Mouse (Mus musculus) lung, embryonic 14.5 days (tissue): ENCODE measurements around the gene Nrxn3. TPM values are rescaled to one million over a fixed set of nuclear protein-coding genes. Genes with fewer than 3 reads are reported as not detected.

ENCODE experiments used
- ATAC-seq: fragments of 200-750 bp; cut with Nextera tagmentation; 2 replicates; pipeline ENCODE4 v1.8.0; 2017; ENCODE audit warnings: mild to moderate bottlenecking, moderate TSS enrichment, moderate library complexity; ENCODE audit not compliant: insufficient read depth
- DNase-seq: peaks from one replicate; pipeline ENCODE4 v3.0.0-alpha.2; 2015
- H3K27ac ChIP-seq: fragments of 300-500 bp; sonication (generic); 2 replicates; pipeline ENCODE4 v1.5.1; 2014; ENCODE audit warnings: low read depth, mild to moderate bottlenecking, moderate library complexity
- H3K27me3 ChIP-seq: fragments of 300-500 bp; sonication (generic); 2 replicates; pipeline ENCODE4 v1.6.1; 2014; ENCODE audit warnings: low read length, control low read depth; ENCODE audit not compliant: insufficient read depth
- H3K36me3 ChIP-seq: fragments of 300-500 bp; sonication (generic); 2 replicates; pipeline ENCODE4 v1.6.1; 2014; ENCODE audit warnings: control low read depth; ENCODE audit not compliant: insufficient read depth
- H3K4me1 ChIP-seq: fragments of 300-500 bp; sonication (generic); 2 replicates; pipeline ENCODE4 v1.6.1; 2014; ENCODE audit warnings: antibody characterized with exemption, control low read depth; ENCODE audit not compliant: insufficient read depth
- H3K4me2 ChIP-seq: fragments of 300-500 bp; sonication (generic); 2 replicates; pipeline ENCODE4 v1.6.1; 2014; ENCODE audit warnings: mild to moderate bottlenecking
- H3K4me3 ChIP-seq: fragments of 300-500 bp; sonication (generic); 2 replicates; pipeline ENCODE4 v1.5.1; 2014; ENCODE audit warnings: low read depth, low read length
- H3K9ac ChIP-seq: fragments of 300-500 bp; sonication (generic); 2 replicates; pipeline ENCODE4 v1.6.1; 2014
- H3K9me3 ChIP-seq: fragments of 300-500 bp; sonication (generic); 2 replicates; pipeline ENCODE4 v1.6.1; 2016; ENCODE audit warnings: low read depth, low read length, control low read depth
- CTCF ChIP-seq: IDR thresholded peaks from 2 replicates; pipeline ENCODE4 v1.5.1; 2016; ENCODE audit warnings: antibody characterized with exemption, low read depth
- WGBS: fragments of 180-500 bp; shearing (Covaris S2); extraction: QIAGEN DNeasy Blood & Tissue Kit; methylation state at CpG from one replicate; pipeline ENCODE4 v1.1.7; 2014; 5-methylcytosine and 5-hydroxymethylcytosine counted together
- polyA plus RNA-seq: library from polyadenylated mRNA; unstranded; fragments of >200 nt; fragmentation: Nextera tagmentation; extraction: Ambion mirVana; gene quantifications from 2 replicates; pipeline ENCODE4 v1.2.1, GENCODE M21; 2014

The Nrxn3 gene
- polyA plus RNA-seq, 1 experiment from 2014 or later, result 3.9 TPM

- H3K4me2 ChIP-seq, result no peak overlapping the region
- no peak overlapping the region for H3K4me3 ChIP-seq
- no peaks in the 10 kb centered on the region for H3K9me3 ChIP-seq
- H3K27ac ChIP-seq, result no peak overlapping the region
- no peaks in the 10 kb centered on the region for H3K27me3 ChIP-seq
- H3K9ac ChIP-seq, result no peak overlapping the region
- ATAC-seq (no peak), DNase-seq (no peak)
- H3K36me3 ChIP-seq, result no peaks in the 10 kb centered on the region
- 75% methylated on average over 2 of the region's 2 CpGs for WGBS
- no peaks in the 10 kb centered on the region for H3K4me1 ChIP-seq
- TF ChIP-seq CTCF, result no peak
Observed at GRCm38 (mm10) chr12:88774666-88775065, 52.0 kb downstream of the Nrxn3 start.

- ATAC-seq, result no peak
Observed at GRCm38 (mm10) chr12:88778036-88778435, 55.4 kb downstream of the Nrxn3 start.

GRCm38 (mm10) chr12:88784199-88785147 is 61.8 kb downstream of the Nrxn3 start:
- no peak overlapping the region for H3K9ac ChIP-seq
- H3K4me3 ChIP-seq, result no peak overlapping the region
- TF ChIP-seq CTCF, result no peak
- no peak overlapping the region for H3K4me2 ChIP-seq
- DNase-seq (no peak), ATAC-seq (no peak)
- no peak overlapping the region for H3K27ac ChIP-seq
- H3K9me3 ChIP-seq, result no peaks in the 10 kb centered on the region
- no peaks in the 10 kb centered on the region for H3K4me1 ChIP-seq
- no peaks in the 10 kb centered on the region for H3K36me3 ChIP-seq
- WGBS, result 46% methylated on average over 10 of the region's 10 CpGs
- H3K27me3 ChIP-seq, result no peaks in the 10 kb centered on the region

More at GRCm38 (mm10) chr12:88778036-88778435, 55.4 kb downstream of the Nrxn3 start:
- TF ChIP-seq CTCF, result no peak
- Histone ChIP-seq H3K4me1 (no peaks in the 10 kb centered on the region), H3K9ac (no peak overlapping the region), H3K9me3 (no peaks in the 10 kb centered on the region), H3K27me3 (no peaks in the 10 kb centered on the region), H3K4me2 (no peak overlapping the region), H3K36me3 (no peaks in the 10 kb centered on the region), H3K4me3 (no peak overlapping the region), H3K27ac (no peak overlapping the region)
- WGBS, result 78% methylated on average over 1 of the region's 1 CpGs
- DNase-seq, result no peak

- Histone ChIP-seq H3K9ac (no peak overlapping the region), H3K9me3 (no peaks in the 10 kb centered on the region), H3K4me1 (no peaks in the 10 kb centered on the region), H3K36me3 (no peaks in the 10 kb centered on the region), H3K4me3 (no peak overlapping the region), H3K4me2 (no peak overlapping the region), H3K27me3 (no peaks in the 10 kb centered on the region), H3K27ac (no peak overlapping the region)
- TF ChIP-seq CTCF, result no peak
- 91% methylated on average over 1 of the region's 1 CpGs for WGBS
- no peak for ATAC-seq
- no peak for DNase-seq
Observed at GRCm38 (mm10) chr12:88793314-88793713, 70.6 kb downstream of the Nrxn3 start.

DNA sequence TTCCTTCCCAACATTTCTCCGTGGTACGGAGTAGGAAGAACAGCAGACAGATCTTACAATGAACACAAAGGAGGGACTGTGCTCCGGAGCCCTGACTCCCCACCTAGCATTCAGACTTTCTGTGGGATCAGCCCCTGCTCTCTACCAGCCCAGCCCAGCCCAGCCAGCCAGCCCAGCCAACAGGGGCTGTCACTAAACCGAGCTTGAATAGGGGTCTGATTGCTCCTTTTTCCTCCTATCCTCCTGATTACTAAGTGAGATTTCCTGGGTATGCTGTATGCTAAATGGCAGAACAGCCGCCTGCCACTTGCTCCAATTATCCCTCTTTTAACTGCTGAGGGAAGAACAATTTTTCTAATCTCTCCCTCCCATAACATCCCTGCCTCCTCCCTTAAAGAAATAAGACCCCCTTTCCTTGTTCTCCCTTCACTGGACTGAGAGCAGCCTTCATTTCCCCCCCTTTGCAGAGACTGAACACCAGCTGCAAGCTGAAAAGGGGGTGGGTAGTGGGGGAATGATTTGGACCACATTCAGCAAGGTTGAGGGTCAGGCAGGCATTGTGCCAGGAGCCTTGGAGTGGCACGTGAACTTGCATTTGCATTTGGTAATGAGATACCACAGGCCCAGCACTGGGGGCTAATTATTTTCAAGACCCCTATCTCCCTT is 78.4 kb downstream of the Nrxn3 start:
- Histone ChIP-seq H3K9ac (no peak overlapping the region), H3K4me2 (no peak overlapping the region), H3K36me3 (no peaks in the 10 kb centered on the region), H3K27ac (no peak overlapping the region), H3K9me3 (no peaks in the 10 kb centered on the region), H3K27me3 (no peaks in the 10 kb centered on the region), H3K4me1 (peaks cover 4% of the 10 kb centered on the region; the same call in 1 of the 2 replicates), H3K4me3 (no peak overlapping the region)
- TF ChIP-seq CTCF, result no peak
- WGBS, result 22% methylated on average over 6 of the region's 6 CpGs
- peak; percentile 56; the same call in 1 of the 2 replicates for ATAC-seq
- DNase-seq, result peak; percentile 30

GRCm38 (mm10) chr12:88801656-88802007 is 79.0 kb downstream of the Nrxn3 start:
- DNase-seq (no peak), ATAC-seq (no peak)
- no peaks in the 10 kb centered on the region for H3K9me3 ChIP-seq
- no peak overlapping the region for H3K27ac ChIP-seq
- H3K4me3 ChIP-seq, result no peak overlapping the region
- peaks cover 4% of the 10 kb centered on the region; the same call in 1 of the 2 replicates for H3K4me1 ChIP-seq
- H3K27me3 ChIP-seq, result no peaks in the 10 kb centered on the region
- H3K4me2 ChIP-seq, result no peak overlapping the region
- no peak overlapping the region for H3K9ac ChIP-seq
- WGBS, result 69% methylated on average over 1 of the region's 1 CpGs
- H3K36me3 ChIP-seq, result no peaks in the 10 kb centered on the region
- no peak for TF ChIP-seq CTCF

DNA sequence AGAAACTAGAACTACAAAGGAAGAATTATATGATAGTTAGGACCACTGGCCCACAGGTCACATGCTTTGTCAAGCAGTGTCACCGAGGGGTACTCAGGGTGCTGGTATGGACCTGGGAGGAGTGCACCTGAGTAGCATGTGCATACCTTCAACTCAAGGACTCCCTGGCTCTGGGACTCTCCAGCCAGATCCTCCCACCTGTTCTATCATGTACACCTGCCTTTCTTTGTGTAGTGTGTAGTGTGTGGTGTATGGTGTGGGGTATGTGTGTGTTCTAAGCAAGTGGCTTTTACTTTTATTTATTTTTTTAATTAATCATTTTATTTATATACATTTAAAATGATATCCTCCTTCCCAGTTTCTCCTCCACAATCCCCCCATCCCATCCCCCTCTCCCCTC is 86.3 kb downstream of the Nrxn3 start:
- no peak overlapping the region for H3K27ac ChIP-seq
- no peaks in the 10 kb centered on the region for H3K4me1 ChIP-seq
- no peak for DNase-seq
- 61% methylated on average over 1 of the region's 1 CpGs for WGBS
- no peaks in the 10 kb centered on the region for H3K27me3 ChIP-seq
- no peaks in the 10 kb centered on the region for H3K9me3 ChIP-seq
- no peaks in the 10 kb centered on the region for H3K36me3 ChIP-seq
- no peak for ATAC-seq
- H3K9ac ChIP-seq, result no peak overlapping the region
- no peak for TF ChIP-seq CTCF
- H3K4me3 ChIP-seq, result no peak overlapping the region
- H3K4me2 ChIP-seq, result no peak overlapping the region
